Mouse (Mus musculus) gastrocnemius, adult 2 months (tissue): ENCODE measurements at regions not wholly inside any gene's neighbourhood (a gene's known extent, or its start where the extent isn't known, plus 50 kb on each side); places are given as distances from the start of the nearest gene placed in this dataset.

Experiments
- DNase-seq: peaks from one replicate; pipeline ENCODE4 v3.0.0; 2022
- H3K27ac ChIP-seq: fragments of 200-600 bp; 2 replicates; pipeline ENCODE4 v1.8.1; 2022; ENCODE audit warnings: mild to moderate bottlenecking
- H3K4me3 ChIP-seq: fragments of 200-600 bp; 2 replicates; pipeline ENCODE4 v1.8.1; 2022; ENCODE audit warnings: mild to moderate bottlenecking, moderate library complexity
- CTCF ChIP-seq: fragments of 200-600 bp; IDR thresholded peaks from 2 replicates; pipeline ENCODE4 v1.8.1; 2022; ENCODE audit warnings: antibody characterized with exemption, mild to moderate bottlenecking, moderate library complexity
- intact Hi-C: fragments of 180-260 bp; cut with DNase I; formaldehyde crosslinking; loops from one replicate; pipeline ENCODE4 v1.15.1; 2025

GRCm38 (mm10) chrX:12927797-12928589 lies 143.3 kb upstream of the Usp9x start:
- intact Hi-C loops, result no loop called here

GRCm38 (mm10) chrX:12924705-12925644 lies 146.3 kb upstream of the Usp9x start:
- Histone ChIP-seq H3K27ac (no peak overlapping the region), H3K4me3 (no peak overlapping the region)
- no peak for DNase-seq
- intact Hi-C loops, result no loop called here
- TF ChIP-seq CTCF, result peak; percentile 11; the same call in 1 of the 2 replicates

More at GRCm38 (mm10) chrX:12927797-12928589, 143.3 kb upstream of the Usp9x start:
- no peak overlapping the region for H3K27ac ChIP-seq
- DNase-seq, result no peak
- TF ChIP-seq CTCF, result no peak
- no peak overlapping the region for H3K4me3 ChIP-seq

- Histone ChIP-seq H3K4me3 (no peak overlapping the region), H3K27ac (no peak overlapping the region)
- DNase-seq, result no peak
- intact Hi-C loops, result no loop called here
- TF ChIP-seq CTCF, result peak; percentile 50
Observed at GRCm38 (mm10) chrX:12919576-12919975, 151.7 kb upstream of the Usp9x start.

- no peak for DNase-seq
- intact Hi-C loops, result no loop called here
- peak overlapping the region; percentile 13; the same call in 1 of the 2 replicates for H3K4me3 ChIP-seq
- no peak for TF ChIP-seq CTCF
- H3K27ac ChIP-seq, result no peak overlapping the region
Observed at GRCm38 (mm10) chrX:12917105-12917504, 154.2 kb upstream of the Usp9x start.

GRCm38 (mm10) chrX:12916684-12917083 lies 154.6 kb upstream of the Usp9x start:
- intact Hi-C loops, result no loop called here
- H3K4me3 ChIP-seq, result peak overlapping the region; percentile 13; the same call in 1 of the 2 replicates
- TF ChIP-seq CTCF, result no peak
- no peak for DNase-seq
- H3K27ac ChIP-seq, result no peak overlapping the region

GRCm38 (mm10) chrX:12900256-12900655 lies 138.4 kb upstream of the Med14 start:
- no peak for TF ChIP-seq CTCF
- Histone ChIP-seq H3K4me3 (no peak overlapping the region), H3K27ac (no peak overlapping the region)
- intact Hi-C loops, result no loop called here
- peak; percentile 61 for DNase-seq

- no peak overlapping the region for H3K27ac ChIP-seq
- no peak overlapping the region for H3K4me3 ChIP-seq
- no peak for TF ChIP-seq CTCF
- intact Hi-C loops, result no loop called here
- DNase-seq, result no peak
Observed at GRCm38 (mm10) chrX:12891468-12891867, 129.6 kb upstream of the Med14 start.

GRCm38 (mm10) chrX:12889482-12889808 lies 127.6 kb upstream of the Med14 start:
- intact Hi-C loops, result no loop called here

GRCm38 (mm10) chrX:12888708-12889481 lies 127.0 kb upstream of the Med14 start:
- H3K4me3 ChIP-seq, result no peak overlapping the region
- DNase-seq, result no peak
- no peak for TF ChIP-seq CTCF
- intact Hi-C loops, result no loop called here
- H3K27ac ChIP-seq, result no peak overlapping the region

More at GRCm38 (mm10) chrX:12889482-12889808, 127.6 kb upstream of the Med14 start:
- Histone ChIP-seq H3K27ac (no peak overlapping the region), H3K4me3 (no peak overlapping the region)
- DNase-seq, result no peak
- no peak for TF ChIP-seq CTCF

GRCm38 (mm10) chrX:12888010-12888707 lies 126.3 kb upstream of the Med14 start:
- no peak overlapping the region for H3K27ac ChIP-seq
- DNase-seq, result no peak
- intact Hi-C loops, result no loop called here
- no peak overlapping the region for H3K4me3 ChIP-seq
- TF ChIP-seq CTCF, result no peak

- intact Hi-C loops, result no loop called here
- no peak for DNase-seq
- Histone ChIP-seq H3K27ac (no peak overlapping the region), H3K4me3 (no peak overlapping the region)
- peak; percentile 34 for TF ChIP-seq CTCF
Observed at GRCm38 (mm10) chrX:12887516-12887915, 125.6 kb upstream of the Med14 start.
